28 mouse cellular contexts compared by ENCODE assay signal in genomic region chr9:102961356-102962092, GRCm38 (mm10). TPM values are rescaled to one million over a fixed set of nuclear protein-coding genes. Genes with fewer than 3 reads are reported as not detected.
A peak's percentile ranks its signal among the peaks of the same experiment; 100 is the strongest.
DNase-seq lines count a peak whose midpoint lies in the region; ATAC-seq and TF ChIP-seq lines count a peak whose summit lies in the region.
"Had no signal": no experiment of that assay in that cellular context is flagged by ENCODE, and none has a peak within 500 bp of the region (broad histone marks: within the 10 kb centered on the region; RNA-seq: fewer than 3 reads in every experiment).

No protein-coding gene starts in this region.

- no peak for ATAC-seq in forebrain, embryonic 14.5 days
- ATAC-seq in forebrain, embryonic 13.5 days: no peak
- peak; percentile 42 for ATAC-seq in intestine, embryonic 15.5 days
- ATAC-seq in CD4-positive, CD25-positive, alpha-beta regulatory T cell, adult 4 months: no peak
- ATAC-seq: forebrain, embryonic 15.5 days; hindbrain, postnatal 0 days had no signal

- no peaks in the 10 kb centered on the region for H3K36me3 ChIP-seq in forebrain, embryonic 14.5 days (ENCODE audit: control insufficient read depth, insufficient read depth, low read length)
- no peaks in the 10 kb centered on the region for H3K36me3 ChIP-seq in forebrain, embryonic 13.5 days (ENCODE audit: poor library complexity, severe bottlenecking)
- no peaks in the 10 kb centered on the region for H3K36me3 ChIP-seq in testis, adult 2 months (ENCODE audit: control insufficient read depth, insufficient read depth, low read length)
- H3K36me3 ChIP-seq in intestine, embryonic 15.5 days: no peaks in the 10 kb centered on the region
- H3K36me3 ChIP-seq: embryonic facial prominence, embryonic 13.5 days; forebrain, embryonic 15.5 days; heart, embryonic 13.5 days; limb, embryonic 15.5 days; lung, embryonic 15.5 days had no signal

- TF ChIP-seq CTCF in testis, adult 2 months (IDR thresholded peaks at IDR 0.05; ENCODE audit: control insufficient read depth, insufficient read depth, insufficient replicate concordance, low read depth, low read length): no peak

- no peak overlapping the region for H3K4me3 ChIP-seq in forebrain, embryonic 14.5 days (ENCODE audit: low read depth, low read length)
- H3K4me3 ChIP-seq in forebrain, embryonic 13.5 days: no peak overlapping the region
- peak overlapping the region; percentile 42 for H3K4me3 ChIP-seq in testis, adult 2 months (ENCODE audit: control insufficient read depth, low read depth, low read length)
- no peak overlapping the region for H3K4me3 ChIP-seq in intestine, embryonic 15.5 days (replicated peaks)
- H3K4me3 ChIP-seq: embryonic facial prominence, embryonic 13.5 days; erythroblast, embryonic 14.5 days; forebrain, embryonic 15.5 days; heart, embryonic 13.5 days; limb, embryonic 15.5 days; lung, embryonic 15.5 days; megakaryocyte, embryonic 14.5 days had no signal

- TF ChIP-seq POLR2A in testis, adult 2 months (IDR thresholded peaks at IDR 0.05; ENCODE audit: control insufficient read depth, low read depth, low read length): no peak

- H3K9ac ChIP-seq in forebrain, embryonic 14.5 days (ENCODE audit: low read length): no peak overlapping the region
- no peak overlapping the region for H3K9ac ChIP-seq in forebrain, embryonic 13.5 days
- no peak overlapping the region for H3K9ac ChIP-seq in intestine, embryonic 15.5 days
- H3K9ac ChIP-seq: embryonic facial prominence, embryonic 13.5 days; forebrain, embryonic 15.5 days; heart, embryonic 13.5 days; limb, embryonic 15.5 days; liver, embryonic 14.5 days; lung, embryonic 15.5 days had no signal

- 16% methylated on average over 8 of the region's 8 CpGs for WGBS in forebrain, embryonic 14.5 days
- 19% methylated on average over 8 of the region's 8 CpGs for WGBS in forebrain, embryonic 13.5 days
- 29% methylated on average over 8 of the region's 8 CpGs for WGBS in intestine, embryonic 15.5 days

- no peak overlapping the region for H3K27ac ChIP-seq in forebrain, embryonic 14.5 days (ENCODE audit: low read depth, low read length)
- H3K27ac ChIP-seq in forebrain, embryonic 13.5 days: no peak overlapping the region
- no peak overlapping the region for H3K27ac ChIP-seq in testis, adult 2 months (ENCODE audit: control insufficient read depth, insufficient read depth, low read depth, low read length)
- H3K27ac ChIP-seq in intestine, embryonic 15.5 days: no peak overlapping the region
- H3K27ac ChIP-seq: embryonic facial prominence, embryonic 13.5 days; forebrain, embryonic 15.5 days; heart, embryonic 13.5 days; hindbrain, postnatal 0 days; limb, embryonic 15.5 days; liver, embryonic 14.5 days; lung, embryonic 15.5 days had no signal

- no peaks in the 10 kb centered on the region for H3K4me1 ChIP-seq in forebrain, embryonic 14.5 days (ENCODE audit: control insufficient read depth, insufficient read depth, low read length)
- H3K4me1 ChIP-seq in forebrain, embryonic 13.5 days: peaks cover 8% of the 10 kb centered on the region; the same call in 1 of the 2 replicates
- peaks cover 16% of the 10 kb centered on the region for H3K4me1 ChIP-seq in testis, adult 2 months (ENCODE audit: control insufficient read depth, insufficient read depth, low read length)
- H3K4me1 ChIP-seq in intestine, embryonic 15.5 days (replicated peaks): peaks cover 7% of the 10 kb centered on the region; the same call in 1 of the 2 replicates
- H3K4me1 ChIP-seq: forebrain, embryonic 15.5 days; megakaryocyte, embryonic 14.5 days had no signal

- H3K4me2 ChIP-seq in forebrain, embryonic 14.5 days (ENCODE audit: low read length): no peak overlapping the region
- no peak overlapping the region for H3K4me2 ChIP-seq in forebrain, embryonic 13.5 days
- H3K4me2 ChIP-seq in intestine, embryonic 15.5 days (replicated peaks): no peak overlapping the region
- H3K4me2 ChIP-seq: embryonic facial prominence, embryonic 13.5 days; forebrain, embryonic 15.5 days; heart, embryonic 13.5 days; limb, embryonic 15.5 days; lung, embryonic 15.5 days had no signal

- no peaks in the 10 kb centered on the region for H3K9me3 ChIP-seq in forebrain, embryonic 14.5 days (replicated peaks; ENCODE audit: control insufficient read depth, low read length)
- no peaks in the 10 kb centered on the region for H3K9me3 ChIP-seq in forebrain, embryonic 13.5 days (replicated peaks)
- H3K9me3 ChIP-seq in intestine, embryonic 15.5 days: no peaks in the 10 kb centered on the region
- H3K9me3 ChIP-seq: embryonic facial prominence, embryonic 13.5 days; forebrain, embryonic 15.5 days; heart, embryonic 13.5 days; limb, embryonic 15.5 days; lung, embryonic 15.5 days; megakaryocyte, embryonic 14.5 days had no signal

- DNase-seq in forebrain, embryonic 14.5 days (ENCODE audit: low spot score): peak; percentile 7
- DNase-seq in testis, postnatal 10 days (ENCODE audit: low spot score): no peak
- DNase-seq in adrenal gland, postnatal 14 days: no peak
- DNase-seq: adrenal gland, postnatal 36 days; cerebellum, adult 11 months; cerebellum, postnatal 10 days; gastrocnemius, postnatal 10 days; heart, postnatal 14 days; kidney, adult 18-20 months; kidney, postnatal 4 days; lung, postnatal 36 days; right cerebral cortex, postnatal 25 days; thymus, postnatal 25 days had no signal

- H3K27me3 ChIP-seq in forebrain, embryonic 14.5 days (replicated peaks; ENCODE audit: control insufficient read depth, insufficient read depth, low read length): no peaks in the 10 kb centered on the region
- no peaks in the 10 kb centered on the region for H3K27me3 ChIP-seq in forebrain, embryonic 13.5 days
- no peaks in the 10 kb centered on the region for H3K27me3 ChIP-seq in testis, adult 2 months (ENCODE audit: control insufficient read depth, insufficient read depth, low read length)
- H3K27me3 ChIP-seq in intestine, embryonic 15.5 days (replicated peaks): no peaks in the 10 kb centered on the region
- H3K27me3 ChIP-seq: embryonic facial prominence, embryonic 13.5 days; forebrain, embryonic 15.5 days; heart, embryonic 13.5 days; limb, embryonic 15.5 days; lung, embryonic 15.5 days; megakaryocyte, embryonic 14.5 days had no signal

RNA-seq across cellular contexts. Expression of gene Slco2a1, which starts 27.0 kb away (rescaled TPM):
- 1.2 and 1.8 TPM in 2 replicates for polyA plus RNA-seq in forebrain, embryonic 14.5 days (2014; fragmentation: Nextera tagmentation; extraction: Ambion mirVana)
- polyA plus RNA-seq in forebrain, embryonic 13.5 days (2015; fragmentation: Nextera tagmentation; extraction: Ambion mirVana): 0.31 and 0.54 TPM in 2 replicates
- polyA plus RNA-seq in testis, adult 2 months (2012; rRNA removed): 2.4 and 6.7 TPM in 2 replicates
- polyA plus RNA-seq in intestine, embryonic 15.5 days (2015; fragmentation: Nextera tagmentation; extraction: Ambion mirVana): 11.3 and 11.7 TPM in 2 replicates
- under 1 TPM; 0.47 to 0.63 TPM for polyA plus RNA-seq in CD4-positive, CD25-positive, alpha-beta regulatory T cell, adult 4 months (2017; shearing (Covaris generic))
- 6.2 and 7.3 TPM in 2 replicates for total RNA-seq in adrenal gland, postnatal 14 days (2021)
- total RNA-seq: granulocyte monocyte progenitor cell, adult 5-6 weeks; monocyte, adult 5-6 weeks had no signal
